Mouse (Mus musculus): Measurements from ENCODE around the gene Slc39a11. TPM values are rescaled to one million over a fixed set of nuclear protein-coding genes. Genes with fewer than 3 reads are reported as not detected.

The Slc39a11 gene
- total RNA-seq, 2 experiments from 2014 or later = 13.6 to 15.9 TPM

DNA sequence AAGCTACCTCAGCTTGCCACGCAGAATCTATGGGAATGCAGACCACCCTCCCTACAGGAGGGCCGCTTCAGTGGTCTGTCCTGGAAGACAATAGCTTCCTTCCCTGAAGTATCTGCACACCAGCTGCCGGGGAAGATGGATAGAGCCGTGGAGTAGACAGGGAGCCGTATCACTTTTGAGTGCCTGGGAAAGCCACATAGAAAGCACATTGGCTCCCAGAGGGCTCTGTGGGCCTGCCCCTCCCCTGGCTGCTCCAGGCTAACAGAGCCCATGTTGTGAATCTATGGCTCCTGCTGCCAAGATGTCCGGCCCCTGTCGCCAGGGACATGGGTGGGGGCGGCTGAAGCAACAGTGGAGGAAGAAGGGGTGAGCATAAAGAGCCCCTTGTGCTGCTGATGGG is 355.4 kb downstream of the Slc39a11 start:
- intact Hi-C loops (cut with DNase I) = loop anchor here (5.0 kb wide), 1 partner anchor 72 kb away; no protein-coding TSS in a partner anchor
- DNase-seq (ENCODE audit: low spot score in 2 of 2) = no peak

DNA sequence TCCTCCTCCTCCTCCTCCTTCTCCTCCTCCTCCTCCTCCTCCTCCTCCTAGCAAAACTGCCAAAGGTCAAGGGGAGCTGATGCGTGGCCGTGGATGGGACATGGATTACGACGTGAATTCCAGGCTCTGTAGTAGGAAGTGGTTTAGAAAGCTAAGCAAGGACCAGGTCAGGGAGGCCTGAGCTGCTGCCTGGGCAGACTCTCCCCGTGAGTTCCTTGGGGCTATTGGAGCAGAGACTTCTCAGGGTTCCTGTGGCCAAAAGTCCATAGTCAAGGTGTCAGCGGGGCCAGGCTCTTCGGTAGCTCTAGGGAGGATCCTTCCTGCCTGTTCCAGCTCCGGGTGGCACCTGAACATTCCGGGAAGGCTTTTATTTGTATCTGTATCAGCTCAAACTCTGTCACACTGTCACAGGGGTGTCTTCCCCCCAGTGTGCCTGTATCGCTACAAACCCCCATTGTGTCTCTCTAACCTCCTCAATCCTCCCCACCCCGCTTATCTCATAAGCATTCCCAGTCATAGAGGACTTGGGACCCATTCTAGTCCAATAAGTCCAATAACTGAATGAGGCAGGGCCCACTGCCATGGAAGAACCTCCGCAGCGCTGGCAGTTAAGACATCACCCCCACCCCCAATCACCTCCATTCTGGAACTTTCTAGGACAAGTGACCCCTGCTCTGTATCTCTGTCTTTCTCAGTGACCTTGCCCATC is 356.8 kb downstream of the Slc39a11 start:
- intact Hi-C loops (cut with DNase I) = loop anchor here (5.0 kb wide), 1 partner anchor 71 kb away; no protein-coding TSS in a partner anchor
- no peak for DNase-seq (ENCODE audit: low spot score in 2 of 2)

DNA sequence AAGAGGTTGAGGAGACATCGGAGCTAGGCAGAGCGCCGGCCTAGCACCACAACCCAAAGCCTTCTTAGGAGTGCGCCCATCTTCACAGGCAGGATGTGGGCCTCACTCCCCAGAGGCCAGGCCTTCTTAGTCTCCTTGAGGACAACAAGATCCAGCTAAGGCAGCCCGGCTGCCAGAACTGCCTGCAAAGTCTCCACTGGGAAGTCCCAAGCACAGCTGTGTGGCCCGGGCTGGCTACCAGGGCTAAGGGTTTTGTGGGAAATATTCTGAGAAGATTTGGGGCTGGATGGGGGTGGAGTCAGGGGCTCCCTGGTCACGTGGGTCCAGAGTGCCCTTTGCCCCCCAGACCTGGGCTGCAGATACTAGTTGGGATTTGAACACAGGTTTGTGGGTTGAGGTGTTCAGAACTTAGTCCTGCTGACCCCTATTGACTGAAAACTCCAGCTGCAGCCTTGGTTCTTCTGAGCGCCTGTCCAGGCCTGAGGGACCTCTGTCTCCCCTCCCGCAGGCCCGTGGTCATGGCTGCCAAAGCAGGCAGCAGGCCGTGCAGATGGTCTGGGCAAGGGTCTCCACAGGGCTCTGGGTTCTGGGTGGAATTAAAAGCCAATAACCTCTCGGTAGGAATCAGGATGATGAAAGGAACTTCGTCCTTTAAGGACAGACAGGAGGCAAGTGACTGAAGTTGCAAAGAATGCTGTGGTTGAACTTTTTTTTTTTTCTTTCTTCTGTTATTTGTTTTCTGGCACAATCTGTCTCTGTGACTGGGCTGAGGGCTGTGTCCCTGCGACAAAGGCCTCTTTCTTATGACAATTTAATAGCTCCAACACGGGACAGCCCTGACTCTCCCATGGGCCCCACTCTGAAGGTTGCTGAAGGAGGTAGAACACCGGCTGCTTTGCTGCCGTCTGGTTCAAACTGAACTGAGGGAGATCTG is 357.8 kb downstream of the Slc39a11 start:
- no peak for DNase-seq (ENCODE audit: low spot score in 2 of 2)
- intact Hi-C loops (cut with DNase I) = loop anchor here (5.0 kb wide), 1 partner anchor 70 kb away; no protein-coding TSS in a partner anchor

DNA sequence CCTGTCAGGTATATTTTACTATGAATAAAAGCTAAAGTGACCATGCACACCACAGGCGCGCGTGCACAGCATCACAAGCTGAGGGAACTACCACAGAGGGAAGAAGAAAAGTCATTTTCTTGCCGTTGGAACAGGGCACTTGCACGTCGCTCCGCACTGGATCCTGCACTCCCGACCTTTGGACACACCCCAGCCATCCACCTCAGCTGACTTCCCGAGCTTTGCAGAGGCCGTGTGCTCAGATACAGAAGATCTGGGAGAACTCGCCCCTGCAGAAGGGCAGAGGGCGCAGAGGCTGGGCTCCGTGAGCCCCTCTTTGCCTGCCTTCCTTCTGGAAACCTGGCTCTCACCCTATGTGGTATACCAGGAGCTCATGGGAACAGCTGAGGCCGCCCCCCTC is 359.0 kb downstream of the Slc39a11 start:
- intact Hi-C loops (cut with DNase I) = loop anchor here (5.0 kb wide), 1 partner anchor 69 kb away; no protein-coding TSS in a partner anchor
- no peak for DNase-seq (ENCODE audit: low spot score in 2 of 2)

DNA sequence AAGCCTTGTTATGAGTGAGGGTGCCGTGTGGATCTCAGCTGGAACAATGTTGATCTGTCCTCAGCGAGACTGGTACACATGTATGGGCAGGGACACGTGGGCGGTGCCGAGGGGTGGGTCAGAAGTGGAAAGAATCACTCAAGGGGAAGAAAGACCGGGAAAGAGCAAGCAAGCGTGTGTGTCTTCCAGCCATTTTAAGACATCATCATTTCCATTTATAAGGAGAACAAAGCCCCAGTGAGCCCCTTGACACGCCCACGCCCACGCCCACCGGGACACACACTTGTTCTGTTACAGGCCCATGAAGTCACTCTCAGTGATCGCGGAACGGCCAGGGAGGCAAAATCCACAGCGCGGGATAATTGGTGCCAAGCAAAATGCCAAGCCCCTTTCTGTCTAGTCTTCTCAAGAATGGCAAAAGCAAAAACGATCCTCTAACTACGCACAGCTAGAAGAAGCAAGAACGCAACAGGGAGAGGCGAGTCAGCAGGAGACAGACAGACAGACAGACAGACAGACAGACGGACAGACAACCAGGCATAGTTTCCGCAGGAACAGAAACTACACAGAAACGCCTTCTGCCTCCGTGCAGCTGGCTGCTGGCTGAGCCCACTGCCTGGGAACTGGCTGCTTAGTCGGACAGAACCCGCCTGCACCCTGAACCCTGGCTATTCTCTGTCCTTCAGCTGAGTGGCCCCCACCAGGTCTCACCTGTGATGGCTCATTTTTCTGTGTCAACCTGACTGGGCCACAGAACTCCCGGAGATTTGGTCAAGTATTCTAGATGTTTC is 364.7 kb downstream of the Slc39a11 start:
- intact Hi-C loops (cut with DNase I) = no loop called here
- DNase-seq (ENCODE audit: low spot score in 2 of 2) = no peak

DNA sequence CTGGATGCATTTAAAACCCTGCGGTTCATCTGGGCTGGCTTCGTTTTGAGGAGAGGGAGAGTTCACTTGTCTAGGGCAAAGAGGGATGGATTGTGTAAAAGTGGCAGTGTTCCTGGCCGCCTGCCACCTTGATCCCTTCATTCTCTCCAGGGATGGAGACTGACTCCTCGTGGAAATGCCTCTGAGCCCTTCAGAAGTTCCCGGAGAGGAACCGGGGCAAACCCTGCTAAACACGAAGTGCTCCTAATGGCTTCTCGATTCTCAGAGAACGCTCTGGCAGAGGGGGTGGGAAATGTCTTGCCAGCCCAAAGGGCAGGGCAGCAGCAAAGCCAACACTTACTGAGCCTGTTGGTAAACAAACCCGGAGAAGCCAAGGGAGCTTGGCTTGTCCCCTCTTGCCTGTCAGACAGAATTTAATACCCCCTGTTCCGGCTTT is 366.5 kb downstream of the Slc39a11 start:
- intact Hi-C loops (cut with DNase I) = no loop called here
- DNase-seq (ENCODE audit: low spot score in 2 of 2) = no peak

DNA sequence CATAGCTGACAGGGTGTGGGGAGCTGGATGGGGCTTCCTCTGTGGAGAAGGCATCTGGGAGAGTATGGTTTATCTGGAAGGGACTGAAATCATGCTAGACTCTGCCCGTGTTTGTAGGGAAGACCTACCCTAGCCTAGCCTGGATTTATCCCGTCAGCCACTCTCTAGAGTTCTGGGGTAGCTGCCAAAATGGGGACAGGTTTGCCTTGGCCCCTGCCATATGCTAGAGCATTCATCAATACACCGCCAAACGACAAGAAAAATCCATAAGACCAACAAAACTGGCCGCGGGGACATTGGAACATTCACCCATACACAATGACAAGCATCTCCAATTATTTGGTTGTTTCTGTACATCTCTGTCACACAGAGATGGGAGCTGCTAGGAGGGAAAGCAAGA is 371.6 kb downstream of the Slc39a11 start:
- no peak for DNase-seq (ENCODE audit: low spot score in 2 of 2)
- intact Hi-C loops (cut with DNase I) = no loop called here

DNA sequence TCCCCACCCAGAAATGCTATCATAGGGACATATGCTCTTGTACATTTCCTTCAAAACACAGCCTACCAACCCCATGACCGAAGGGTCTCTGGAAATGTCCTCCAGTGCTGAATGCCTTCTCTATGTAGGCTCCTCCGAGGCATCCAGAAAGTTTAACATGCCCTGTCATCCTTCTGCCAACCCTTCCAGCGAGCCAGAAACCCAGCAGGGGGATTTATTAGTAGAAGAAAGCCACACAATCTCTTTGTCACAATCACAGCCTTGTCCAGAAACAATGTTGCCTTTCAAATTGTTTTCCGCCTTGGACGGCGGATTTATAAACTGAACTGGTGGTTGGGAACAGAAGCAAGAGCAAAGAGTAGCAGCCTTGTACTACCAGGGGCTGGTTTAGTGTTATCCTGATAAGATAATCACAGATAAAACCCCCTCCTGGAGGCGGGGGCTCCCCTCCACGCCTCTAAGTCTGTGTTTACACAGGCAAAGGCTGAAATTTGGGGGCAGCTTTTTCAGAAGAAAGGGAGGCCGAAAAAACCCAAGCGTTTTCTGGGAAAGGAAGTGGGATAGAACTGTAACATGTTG is 372.8 kb downstream of the Slc39a11 start:
- intact Hi-C loops (cut with DNase I) = no loop called here
- DNase-seq (ENCODE audit: low spot score in 2 of 2) = no peak

DNA sequence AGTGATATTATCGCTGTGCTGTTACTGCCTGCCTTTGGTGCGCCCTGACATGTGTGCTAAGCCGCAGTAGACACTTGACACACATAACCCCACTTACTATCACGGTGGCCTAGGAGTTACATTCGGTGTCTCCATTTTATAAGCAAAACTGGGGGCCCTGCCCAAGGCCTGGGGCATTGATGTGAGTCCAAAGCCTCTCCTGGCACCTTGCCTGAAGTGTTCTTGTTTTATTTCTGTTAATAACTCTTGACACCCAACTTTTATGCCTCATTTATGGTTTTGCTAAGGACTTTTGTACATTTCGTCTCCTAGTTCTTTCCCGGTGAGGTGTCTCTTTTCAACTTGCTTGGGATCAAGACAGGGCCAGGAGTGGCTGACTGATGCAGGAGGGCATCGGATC is 373.4 kb downstream of the Slc39a11 start:
- no peak for DNase-seq (ENCODE audit: low spot score in 2 of 2)
- intact Hi-C loops (cut with DNase I) = no loop called here

DNA sequence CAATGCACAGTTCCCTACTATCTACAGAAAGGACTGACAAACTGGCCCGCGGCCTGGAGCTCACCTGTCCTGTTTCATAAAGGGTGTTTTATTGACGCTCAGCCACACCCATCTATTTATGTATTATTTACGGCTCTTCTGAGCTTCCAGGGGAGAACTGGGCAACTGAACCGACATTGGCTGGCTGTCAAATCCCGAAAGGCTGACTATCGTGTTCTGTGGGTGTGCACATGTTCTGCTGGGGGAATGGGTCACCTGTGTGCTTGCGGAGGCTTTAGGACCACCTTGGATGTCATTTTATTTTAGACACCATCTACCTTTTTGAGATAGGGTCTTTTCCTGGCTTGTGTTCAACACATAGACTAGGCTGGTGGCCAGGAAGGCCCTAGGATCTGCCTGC is 375.8 kb downstream of the Slc39a11 start:
- DNase-seq (ENCODE audit: low spot score in 2 of 2) = no peak
- intact Hi-C loops (cut with DNase I) = no loop called here

DNA sequence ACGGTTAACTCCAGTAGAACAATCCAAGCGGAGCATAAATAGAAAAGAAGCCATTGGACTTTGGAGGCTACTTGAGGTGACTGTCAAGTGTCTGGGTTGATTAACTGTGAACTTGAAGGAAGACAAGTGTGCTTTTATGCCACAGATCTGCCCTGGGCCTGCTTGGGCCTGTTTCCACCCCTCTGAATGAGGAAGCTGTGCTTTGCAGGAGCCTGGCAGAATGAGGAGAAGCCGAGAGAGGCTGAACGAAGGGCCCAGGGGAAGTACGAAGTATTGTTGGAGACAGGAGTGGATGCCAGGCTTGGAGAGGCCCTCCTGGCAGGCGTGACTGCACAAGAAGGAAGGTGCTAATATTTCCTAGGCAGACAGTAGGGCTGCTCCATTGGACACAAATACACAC is 378.0 kb downstream of the Slc39a11 start:
- intact Hi-C loops (cut with DNase I) = no loop called here
- DNase-seq (ENCODE audit: low spot score in 2 of 2) = no peak

DNA sequence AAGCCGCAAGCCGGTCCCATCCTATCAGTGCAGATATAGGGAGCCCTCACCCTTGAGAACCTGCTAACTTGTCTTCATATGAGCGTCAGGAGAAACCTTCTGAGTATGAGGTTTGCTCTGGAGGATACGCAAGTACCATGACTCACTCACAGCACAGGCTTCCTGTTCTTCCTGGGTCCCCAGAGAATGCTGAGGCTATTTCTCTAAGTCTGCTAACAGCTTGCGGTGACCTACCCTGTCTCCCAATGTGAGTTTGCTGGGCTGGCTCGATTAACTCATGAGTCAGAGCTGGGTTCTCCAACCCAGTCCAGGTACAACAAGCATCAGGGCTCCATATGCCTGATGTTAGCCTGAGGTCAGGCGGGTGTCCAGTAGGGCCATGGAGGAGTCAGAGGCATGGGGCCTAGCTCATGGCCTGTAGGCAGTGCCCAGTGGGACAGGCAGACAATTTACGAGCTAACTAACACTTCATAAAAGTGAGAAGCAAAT is 381.0 kb downstream of the Slc39a11 start:
- intact Hi-C loops (cut with DNase I) = no loop called here
- DNase-seq (ENCODE audit: low spot score in 2 of 2) = no peak

DNA sequence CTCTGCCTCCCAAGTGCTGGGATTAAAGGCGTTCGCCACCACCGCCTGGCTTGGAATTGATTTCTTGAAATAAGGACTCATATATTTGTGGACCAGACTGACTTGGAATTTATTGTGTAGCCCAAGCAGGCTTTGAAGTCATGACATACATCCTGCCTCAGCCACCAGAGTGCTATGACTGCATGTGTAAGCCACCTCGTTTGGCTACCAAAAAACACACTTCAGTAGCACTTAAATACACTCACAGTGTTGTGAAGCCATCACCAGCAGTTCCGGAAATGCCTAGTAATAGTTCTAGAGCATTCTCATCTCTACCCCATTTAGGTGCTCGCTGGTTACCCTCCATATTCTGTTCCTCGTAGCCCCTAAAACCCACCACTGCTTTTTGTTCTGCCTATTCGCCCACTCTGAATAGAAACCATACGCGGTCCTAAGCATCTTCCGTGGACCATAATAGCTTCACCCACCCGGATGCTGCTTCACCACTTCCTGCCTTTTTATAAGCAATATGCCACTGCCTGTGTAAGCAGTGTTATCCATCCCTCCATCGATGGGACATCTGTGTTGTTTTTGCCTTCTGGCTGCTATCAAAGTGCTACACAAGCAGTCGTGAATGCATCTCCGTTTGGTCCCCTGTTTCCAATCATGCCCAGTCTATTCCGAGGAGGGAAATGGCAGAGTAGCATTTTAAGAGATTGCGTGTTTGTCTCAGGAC is 382.2 kb downstream of the Slc39a11 start:
- intact Hi-C loops (cut with DNase I) = no loop called here
- no peak for DNase-seq (ENCODE audit: low spot score in 2 of 2)

DNA sequence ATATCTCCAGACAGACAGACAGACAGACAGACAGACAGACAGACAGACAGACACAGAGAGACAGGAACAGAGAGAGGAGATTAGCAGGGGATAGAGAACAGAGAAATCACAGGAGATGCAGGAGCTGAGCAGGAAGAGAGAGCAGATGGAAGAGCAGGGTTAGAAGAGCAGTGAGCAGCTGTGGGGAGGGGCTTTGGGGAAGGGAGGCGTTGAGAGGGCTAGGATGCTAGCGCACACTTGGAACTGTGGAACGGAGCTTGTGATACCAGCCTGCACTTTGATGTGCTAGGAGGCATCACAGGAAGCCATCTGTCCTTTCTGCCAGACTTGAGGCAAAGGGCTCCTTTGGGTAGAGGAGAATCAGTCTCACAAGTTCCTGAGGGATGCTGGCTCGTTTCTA is 383.2 kb downstream of the Slc39a11 start:
- intact Hi-C loops (cut with DNase I) = no loop called here

DNA sequence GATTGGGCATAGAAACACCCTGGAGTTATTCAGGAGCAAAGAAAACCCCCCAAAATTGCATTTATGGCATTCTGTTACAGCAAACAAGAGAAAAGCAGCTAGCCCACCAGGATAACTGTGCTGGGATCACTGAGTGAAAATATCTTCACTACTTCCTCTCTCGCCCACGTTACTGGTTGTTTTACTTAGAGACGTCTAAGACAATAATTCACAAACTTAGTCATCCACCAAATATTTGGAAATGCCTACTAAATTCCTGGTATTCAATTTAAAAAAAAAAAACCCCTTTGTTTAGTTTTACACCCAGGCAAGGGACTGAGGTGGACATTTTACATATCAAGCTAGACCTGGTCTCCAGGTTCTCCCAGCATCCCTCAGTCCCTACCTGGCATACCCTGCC is 384.3 kb downstream of the Slc39a11 start:
- intact Hi-C loops (cut with DNase I) = no loop called here
- DNase-seq (ENCODE audit: low spot score in 2 of 2) = no peak

More for the DNA sequence above, 383.2 kb downstream of the Slc39a11 start:
- no peak for DNase-seq (ENCODE audit: low spot score in 2 of 2)

DNA sequence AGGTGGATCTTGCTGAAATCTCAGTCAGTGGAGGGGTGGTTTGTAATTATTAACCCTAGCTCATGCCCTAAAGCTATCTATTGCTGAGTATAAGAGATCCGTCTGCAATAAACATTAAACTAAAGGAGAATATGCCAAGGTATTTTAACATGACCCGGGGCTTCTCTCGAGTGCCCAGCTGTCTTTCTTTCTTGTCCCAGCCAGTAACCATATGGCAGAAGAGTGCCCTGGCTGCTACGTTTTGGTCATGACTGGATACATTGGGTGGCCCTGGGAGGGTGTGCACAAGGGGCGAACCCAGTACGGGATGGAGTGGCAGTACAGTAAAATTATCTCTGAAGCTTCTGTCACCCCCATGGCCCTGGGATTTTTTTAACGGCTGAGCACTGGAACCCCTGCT is 385.9 kb downstream of the Slc39a11 start:
- intact Hi-C loops (cut with DNase I) = no loop called here
- no peak for DNase-seq (ENCODE audit: low spot score in 2 of 2)

DNA sequence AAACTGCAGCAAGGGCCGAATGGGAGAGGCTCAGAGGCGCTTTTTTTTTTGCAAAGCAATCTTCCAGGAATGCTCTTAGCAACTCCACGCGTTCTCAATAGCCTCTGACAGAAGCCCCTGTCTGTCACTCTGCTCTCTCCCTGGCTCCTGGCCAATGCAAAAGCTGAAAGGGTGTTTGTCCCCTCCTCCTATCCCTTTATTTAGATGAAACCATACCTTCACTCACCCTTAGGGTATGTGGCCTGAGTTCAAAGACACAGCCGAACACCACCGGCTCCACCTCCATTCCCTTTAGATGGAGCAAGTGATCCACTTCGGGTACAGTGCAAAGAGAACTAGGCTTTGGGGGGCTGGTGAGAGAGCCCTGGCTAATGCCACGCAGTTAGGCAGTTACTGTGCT is 387.8 kb downstream of the Slc39a11 start:
- intact Hi-C loops (cut with DNase I) = no loop called here
- DNase-seq (ENCODE audit: low spot score in 2 of 2) = no peak

DNA sequence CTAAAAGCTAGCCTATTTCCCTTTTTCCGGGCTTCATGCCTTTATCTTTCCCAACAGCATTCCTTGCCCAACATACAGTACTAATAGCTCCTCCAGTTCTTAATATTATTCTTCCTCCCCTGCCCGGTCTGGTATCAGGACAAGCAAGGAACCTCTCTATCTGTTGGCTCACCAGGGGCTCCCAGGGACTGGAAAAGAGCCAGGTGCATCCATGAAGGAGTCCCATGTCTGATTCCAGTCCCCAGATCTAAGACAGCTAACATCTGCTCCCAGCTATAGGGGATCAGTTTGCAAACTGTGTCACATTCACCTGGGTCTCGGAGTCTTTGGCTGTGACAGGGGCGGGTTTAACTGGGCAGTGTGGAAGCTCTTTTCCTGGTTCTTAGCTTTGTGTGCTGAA is 388.5 kb downstream of the Slc39a11 start:
- DNase-seq (ENCODE audit: low spot score in 2 of 2) = no peak
- intact Hi-C loops (cut with DNase I) = no loop called here

All from left cerebral cortex, postnatal 36 days (tissue).